Comparison of ENCODE assay signal across 12 mouse cellular contexts in genomic region chr17:49936214-49936613, GRCm38 (mm10).
A peak's percentile ranks its signal among the peaks of the same experiment; 100 is the strongest.
DNase-seq lines count a peak whose midpoint lies in the region; ATAC-seq lines count a peak whose summit lies in the region.
"Had no signal": no experiment of that assay in that cellular context is flagged by ENCODE, and none has a peak within 500 bp of the region (broad histone marks: within the 10 kb centered on the region; RNA-seq: fewer than 3 reads in every experiment).

No protein-coding gene starts in this region.

- WGBS in neural tube, embryonic 11.5 days = 14% methylated on average over 2 of the region's 2 CpGs
- 9% methylated on average over 2 of the region's 2 CpGs for WGBS in hindbrain, embryonic 10.5 days
- WGBS in midbrain, embryonic 11.5 days = 20% methylated on average over 2 of the region's 2 CpGs
- 10% methylated on average over 2 of the region's 2 CpGs for WGBS in neural tube, embryonic 15.5 days
- WGBS in heart, embryonic 10.5 days = 33% methylated on average over 2 of the region's 2 CpGs

- H3K27ac ChIP-seq in neural tube, embryonic 11.5 days (ENCODE audit: low read depth, low read length) = no peak overlapping the region
- H3K27ac ChIP-seq in hindbrain, embryonic 10.5 days = peak overlapping the region; percentile 45; the same call in 1 of the 2 replicates
- no peak overlapping the region for H3K27ac ChIP-seq in midbrain, embryonic 11.5 days (ENCODE audit: low read depth, low read length)
- no peak overlapping the region for H3K27ac ChIP-seq in neural tube, embryonic 15.5 days (replicated peaks)
- H3K27ac ChIP-seq in heart, embryonic 10.5 days = no peak overlapping the region
- H3K27ac ChIP-seq: heart, adult 2 months; limb, embryonic 12.5 days; liver, embryonic 14.5 days; stomach, postnatal 0 days had no signal

- H3K9ac ChIP-seq in neural tube, embryonic 11.5 days (ENCODE audit: low read length) = no peak overlapping the region
- no peak overlapping the region; the same call in 1 of the 2 replicates for H3K9ac ChIP-seq in midbrain, embryonic 11.5 days (ENCODE audit: low read length)
- H3K9ac ChIP-seq in neural tube, embryonic 15.5 days (replicated peaks) = 0 out of 2 replicates have a peak overlapping the region, but pooled peaks have one; percentile 10
- H3K9ac ChIP-seq: limb, embryonic 12.5 days; liver, embryonic 14.5 days had no signal

- ATAC-seq in neural tube, embryonic 11.5 days (ENCODE audit: insufficient read depth, low FRiP score, low TSS enrichment) = peak; percentile 65
- ATAC-seq in midbrain, embryonic 11.5 days (ENCODE audit: low FRiP score) = peak; percentile 41
- ATAC-seq in neural tube, embryonic 15.5 days (ENCODE audit: low FRiP score) = peak; percentile 33; the same call in 1 of the 2 replicates

- 0 out of 2 replicates have a peak, but pooled peaks cover 4% of the 10 kb centered on the region for H3K27me3 ChIP-seq in neural tube, embryonic 11.5 days (ENCODE audit: control insufficient read depth, insufficient read depth, low read length)
- H3K27me3 ChIP-seq in hindbrain, embryonic 10.5 days (ENCODE audit: insufficient read depth, poor library complexity, severe bottlenecking) = peaks cover 8% of the 10 kb centered on the region
- H3K27me3 ChIP-seq in midbrain, embryonic 11.5 days (ENCODE audit: control insufficient read depth, insufficient read depth, low read length) = no peaks in the 10 kb centered on the region
- peaks cover 8% of the 10 kb centered on the region for H3K27me3 ChIP-seq in neural tube, embryonic 15.5 days (replicated peaks)
- peaks cover 50% of the 10 kb centered on the region for H3K27me3 ChIP-seq in heart, embryonic 10.5 days (ENCODE audit: insufficient read depth, poor library complexity, severe bottlenecking)

- no peaks in the 10 kb centered on the region for H3K9me3 ChIP-seq in neural tube, embryonic 11.5 days (ENCODE audit: control insufficient read depth, low read length)
- no peaks in the 10 kb centered on the region for H3K9me3 ChIP-seq in hindbrain, embryonic 10.5 days
- no peaks in the 10 kb centered on the region for H3K9me3 ChIP-seq in midbrain, embryonic 11.5 days (ENCODE audit: control insufficient read depth, low read length)
- no peaks in the 10 kb centered on the region for H3K9me3 ChIP-seq in neural tube, embryonic 15.5 days (replicated peaks)
- no peaks in the 10 kb centered on the region for H3K9me3 ChIP-seq in heart, embryonic 10.5 days
- H3K9me3 ChIP-seq: limb, embryonic 12.5 days had no signal

- intact Hi-C loops in left cerebral cortex, postnatal 36 days (cut with DNase I) = loop anchor here (5.0 to 10.0 kb wide), 2 partner anchors 301 to 859 kb away; no protein-coding TSS in a partner anchor

- H3K4me3 ChIP-seq in neural tube, embryonic 11.5 days (ENCODE audit: low read depth, low read length) = no peak overlapping the region
- H3K4me3 ChIP-seq in hindbrain, embryonic 10.5 days = 0 out of 2 replicates have a peak overlapping the region, but pooled peaks have one; percentile 13
- H3K4me3 ChIP-seq in midbrain, embryonic 11.5 days (ENCODE audit: low read depth, low read length) = no peak overlapping the region
- no peak overlapping the region for H3K4me3 ChIP-seq in neural tube, embryonic 15.5 days (replicated peaks)
- H3K4me3 ChIP-seq in heart, embryonic 10.5 days = no peak overlapping the region
- H3K4me3 ChIP-seq: heart, adult 2 months; limb, embryonic 12.5 days had no signal

- no peaks in the 10 kb centered on the region for H3K36me3 ChIP-seq in neural tube, embryonic 11.5 days (ENCODE audit: control insufficient read depth, insufficient read depth, low read length)
- H3K36me3 ChIP-seq in hindbrain, embryonic 10.5 days = no peaks in the 10 kb centered on the region
- no peaks in the 10 kb centered on the region for H3K36me3 ChIP-seq in midbrain, embryonic 11.5 days (ENCODE audit: control insufficient read depth, insufficient read depth, low read length)
- H3K36me3 ChIP-seq in neural tube, embryonic 15.5 days = no peaks in the 10 kb centered on the region
- no peaks in the 10 kb centered on the region for H3K36me3 ChIP-seq in heart, embryonic 10.5 days
- H3K36me3 ChIP-seq: limb, embryonic 12.5 days had no signal

- no peak overlapping the region for H3K4me2 ChIP-seq in neural tube, embryonic 11.5 days (ENCODE audit: low read depth)
- no peak overlapping the region for H3K4me2 ChIP-seq in midbrain, embryonic 11.5 days
- no peak overlapping the region for H3K4me2 ChIP-seq in neural tube, embryonic 15.5 days
- H3K4me2 ChIP-seq: limb, embryonic 12.5 days had no signal

- no peaks in the 10 kb centered on the region for H3K4me1 ChIP-seq in neural tube, embryonic 11.5 days (ENCODE audit: control insufficient read depth, insufficient read depth, low read length)
- peaks cover 13% of the 10 kb centered on the region for H3K4me1 ChIP-seq in hindbrain, embryonic 10.5 days (replicated peaks)
- peaks cover 3% of the 10 kb centered on the region; the same call in 1 of the 2 replicates for H3K4me1 ChIP-seq in midbrain, embryonic 11.5 days (ENCODE audit: control insufficient read depth, insufficient read depth, low read length)
- H3K4me1 ChIP-seq in neural tube, embryonic 15.5 days = no peaks in the 10 kb centered on the region
- H3K4me1 ChIP-seq in heart, embryonic 10.5 days = no peaks in the 10 kb centered on the region
- H3K4me1 ChIP-seq: limb, embryonic 12.5 days had no signal

- DNase-seq in neural tube, embryonic 11.5 days (ENCODE audit: low spot score) = no peak
- no peak for DNase-seq in neural tube, embryonic 10.5 days (ENCODE audit: extremely low spot score, low spot score)
- DNase-seq in hindbrain, embryonic 10.5 days (ENCODE audit: low spot score) = no peak
- peak; percentile 84 for DNase-seq in midbrain, embryonic 11.5 days (ENCODE audit: low spot score, missing footprints)
- DNase-seq in heart, embryonic 10.5 days (ENCODE audit: low spot score) = no peak
- no peak for DNase-seq in left cerebral cortex, postnatal 36 days (ENCODE audit: low spot score in 2 of 2)
- no peak for DNase-seq in thymus, postnatal 25 days
